Mouse (Mus musculus) lung, postnatal 0 days (tissue): ENCODE data around the gene Gm21983. TPM values are rescaled to one million over a fixed set of nuclear protein-coding genes. Genes with fewer than 3 reads are reported as not detected.

Experiments
- ATAC-seq: fragments of 200-750 bp; cut with Nextera tagmentation; 2 replicates; pipeline ENCODE4 v1.8.0; 2017; ENCODE audit warnings: moderate library complexity
- DNase-seq: peaks from one replicate; pipeline ENCODE4 v3.0.0-alpha.2; 2016; ENCODE audit warnings: low spot score
- H3K27ac ChIP-seq: fragments of 300-500 bp; sonication (generic); 2 replicates; pipeline ENCODE4 v1.5.1; 2014; ENCODE audit warnings: antibody characterized with exemption, mild to moderate bottlenecking, low read length, mixed read lengths
- H3K27me3 ChIP-seq: fragments of 300-500 bp; sonication (generic); replicated peaks from 2 replicates; pipeline ENCODE4 v1.6.1; 2014; ENCODE audit warnings: low read length, mixed read lengths; ENCODE audit not compliant: insufficient read depth
- H3K36me3 ChIP-seq: fragments of 300-500 bp; sonication (generic); 2 replicates; pipeline ENCODE4 v1.6.1; 2014; ENCODE audit warnings: low read length, mixed read lengths; ENCODE audit not compliant: insufficient read depth
- H3K4me1 ChIP-seq: fragments of 300-500 bp; sonication (generic); 2 replicates; pipeline ENCODE4 v1.6.1; 2014; ENCODE audit warnings: antibody characterized with exemption, low read depth, low read length, mixed read lengths; ENCODE audit not compliant: insufficient read depth
- H3K4me2 ChIP-seq: fragments of 300-500 bp; sonication (generic); replicated peaks from 2 replicates; pipeline ENCODE4 v1.6.1; 2014; ENCODE audit warnings: low read depth, mild to moderate bottlenecking, low read length, moderate library complexity, mixed read lengths
- H3K4me3 ChIP-seq: fragments of 300-500 bp; sonication (generic); 2 replicates; pipeline ENCODE4 v1.5.1; 2014; ENCODE audit warnings: low read depth, low read length
- H3K9ac ChIP-seq: fragments of 300-500 bp; sonication (generic); replicated peaks from 2 replicates; pipeline ENCODE4 v1.6.1; 2014; ENCODE audit warnings: low read depth, mild to moderate bottlenecking
- H3K9me3 ChIP-seq: fragments of 300-500 bp; sonication (generic); 2 replicates; pipeline ENCODE4 v1.6.1; 2016; ENCODE audit warnings: low read length, mixed read lengths
- CTCF ChIP-seq: IDR thresholded peaks from 2 replicates; pipeline ENCODE4 v1.5.1; 2016; ENCODE audit warnings: antibody characterized with exemption, mild to moderate bottlenecking
- EP300 ChIP-seq: IDR thresholded peaks from 2 replicates; pipeline ENCODE4 v1.6.1; 2016; ENCODE audit warnings: antibody characterized with exemption, mild to moderate bottlenecking, control low read depth
- WGBS: fragments of 180-500 bp; shearing (Covaris S2); extraction: QIAGEN DNeasy Blood & Tissue Kit; methylation state at CpG from one replicate; pipeline ENCODE4 v1.1.7; 2014; 5-methylcytosine and 5-hydroxymethylcytosine counted together
- polyA plus RNA-seq: library from polyadenylated mRNA; unstranded; fragments of >200 nt; fragmentation: Nextera tagmentation; extraction: Ambion mirVana; gene quantifications from 2 replicates; pipeline ENCODE4 v1.2.1, GENCODE M21; 2015

Gm21983 gene
- polyA plus RNA-seq, 1 experiment from 2014 or later = not detected

GRCm38 (mm10) chr7:27203730-27204449 lies 23.0 kb upstream of the Gm21983 start:
- DNase-seq (no peak), ATAC-seq (no peak)
- H3K4me3 ChIP-seq = no peak overlapping the region
- H3K27me3 ChIP-seq = no peaks in the 10 kb centered on the region
- peaks cover 12% of the 10 kb centered on the region; the same call in 1 of the 2 replicates for H3K36me3 ChIP-seq
- H3K9me3 ChIP-seq = no peaks in the 10 kb centered on the region
- H3K9ac ChIP-seq = no peak overlapping the region
- H3K4me2 ChIP-seq = no peak overlapping the region
- no peaks in the 10 kb centered on the region for H3K4me1 ChIP-seq
- H3K27ac ChIP-seq = no peak overlapping the region
- 93% methylated on average over 8 of the region's 8 CpGs for WGBS
- TF ChIP-seq EP300 = no peak
- TF ChIP-seq CTCF = no peak

GRCm38 (mm10) chr7:27198779-27199178 lies 17.9 kb upstream of the Gm21983 start:
- no peak overlapping the region for H3K9ac ChIP-seq
- H3K4me2 ChIP-seq = no peak overlapping the region
- WGBS = 91% methylated on average over 8 of the region's 8 CpGs
- TF ChIP-seq EP300 (no peak), CTCF (no peak)
- no peak overlapping the region for H3K27ac ChIP-seq
- H3K4me3 ChIP-seq = no peak overlapping the region
- no peaks in the 10 kb centered on the region for H3K27me3 ChIP-seq
- ATAC-seq (no peak), DNase-seq (no peak)
- H3K36me3 ChIP-seq = no peaks in the 10 kb centered on the region
- 0 out of 2 replicates have a peak, but pooled peaks cover 8% of the 10 kb centered on the region for H3K4me1 ChIP-seq
- H3K9me3 ChIP-seq = no peaks in the 10 kb centered on the region

GRCm38 (mm10) chr7:27198355-27198754 lies 17.5 kb upstream of the Gm21983 start:
- no peak for TF ChIP-seq EP300
- no peak for TF ChIP-seq CTCF
- DNase-seq (no peak), ATAC-seq (no peak)
- H3K9ac ChIP-seq = no peak overlapping the region
- H3K4me2 ChIP-seq = no peak overlapping the region
- H3K4me3 ChIP-seq = no peak overlapping the region
- no peaks in the 10 kb centered on the region for H3K9me3 ChIP-seq
- 0 out of 2 replicates have a peak, but pooled peaks cover 8% of the 10 kb centered on the region for H3K4me1 ChIP-seq
- H3K36me3 ChIP-seq = peaks cover 2% of the 10 kb centered on the region; the same call in 1 of the 2 replicates
- no peak overlapping the region for H3K27ac ChIP-seq
- H3K27me3 ChIP-seq = no peaks in the 10 kb centered on the region

GRCm38 (mm10) chr7:27197634-27198033 lies 16.7 kb upstream of the Gm21983 start:
- H3K4me2 ChIP-seq = no peak overlapping the region
- TF ChIP-seq CTCF = no peak
- no peak for TF ChIP-seq EP300
- peaks cover 4% of the 10 kb centered on the region; the same call in 1 of the 2 replicates for H3K36me3 ChIP-seq
- 0 out of 2 replicates have a peak, but pooled peaks cover 8% of the 10 kb centered on the region for H3K4me1 ChIP-seq
- WGBS = 91% methylated on average over 8 of the region's 8 CpGs
- H3K9me3 ChIP-seq = no peaks in the 10 kb centered on the region
- H3K4me3 ChIP-seq = no peak overlapping the region
- no peak overlapping the region for H3K9ac ChIP-seq
- no peak for DNase-seq
- no peaks in the 10 kb centered on the region for H3K27me3 ChIP-seq
- no peak overlapping the region for H3K27ac ChIP-seq
- no peak for ATAC-seq

GRCm38 (mm10) chr7:27197136-27197535 lies 16.2 kb upstream of the Gm21983 start:
- no peak for DNase-seq
- TF ChIP-seq EP300 (no peak), CTCF (no peak)
- WGBS = 90% methylated on average over 2 of the region's 3 CpGs
- H3K27me3 ChIP-seq = no peaks in the 10 kb centered on the region
- H3K27ac ChIP-seq = no peak overlapping the region
- H3K4me2 ChIP-seq = no peak overlapping the region
- 0 out of 2 replicates have a peak, but pooled peaks cover 8% of the 10 kb centered on the region for H3K4me1 ChIP-seq
- peaks cover 4% of the 10 kb centered on the region; the same call in 1 of the 2 replicates for H3K36me3 ChIP-seq
- no peak overlapping the region for H3K4me3 ChIP-seq
- no peaks in the 10 kb centered on the region for H3K9me3 ChIP-seq
- no peak overlapping the region for H3K9ac ChIP-seq
- no peak for ATAC-seq

- DNase-seq = peak; percentile 100
- Histone ChIP-seq H3K9me3 (no peaks in the 10 kb centered on the region), H3K4me1 (0 out of 2 replicates have a peak, but pooled peaks cover 8% of the 10 kb centered on the region), H3K4me2 (peak within 1 kb of the TSS; percentile 66), H3K27ac (peak within 1 kb of the TSS; percentile 100), H3K4me3 (peak within 1 kb of the TSS; percentile 69), H3K27me3 (no peaks in the 10 kb centered on the region), H3K36me3 (peaks cover 9% of the 10 kb centered on the region), H3K9ac (peak within 1 kb of the TSS; percentile 83)
- ATAC-seq = peak; percentile 98
- TF ChIP-seq CTCF = peak; percentile 13; the same call in 1 of the 2 replicates
- peak; percentile 18 for TF ChIP-seq EP300
- under 1% methylated on average over 64 of the region's 64 CpGs for WGBS
These were observed 15.1 kb upstream of the Gm21983 start, which contains the start of the genes BC024978 and Snrpa for GRCm38 (mm10) chr7:27195681-27196611. TSS of gene BC024978 (plus strand) at chr7:27195781. TSS of gene Snrpa (minus strand) at chr7:27196271.
